Mouse (Mus musculus): ENCODE measurements around the gene Tnnt2.

Tnnt2 gene

GRCm38 (mm10) chr1:135835716-135836483 lies at the start of gene Tnnt2:
Tnnt2 (plus strand) TSS chr1:135836354.
- in situ Hi-C loops (cut with MboI) = no loop called here

GRCm38 (mm10) chr1:135787799-135788198 lies 48.4 kb upstream of the Tnnt2 start:
- in situ Hi-C loops (cut with MboI) = loop anchor here (10.0 kb wide), 1 partner anchor 63 kb away; the partner anchor contains the start of gene Csrp1

GRCm38 (mm10) chr1:135788708-135789107 lies 47.4 kb upstream of the Tnnt2 start:
- in situ Hi-C loops (cut with MboI) = loop anchor here (10.0 kb wide), 1 partner anchor 64 kb away; the partner anchor contains the start of gene Csrp1

GRCm38 (mm10) chr1:135789815-135790214 lies 46.3 kb upstream of the Tnnt2 start:
- in situ Hi-C loops (cut with MboI) = loop anchor here (10.0 kb wide), 1 partner anchor 65 kb away; the partner anchor contains the start of gene Csrp1

- in situ Hi-C loops (cut with MboI) = no loop called here
Measured at GRCm38 (mm10) chr1:135792143-135792939, 43.8 kb upstream of the Tnnt2 start.

GRCm38 (mm10) chr1:135793370-135794215 lies 42.6 kb upstream of the Tnnt2 start:
- in situ Hi-C loops (cut with MboI) = no loop called here

GRCm38 (mm10) chr1:135794216-135795134 lies 41.7 kb upstream of the Tnnt2 start:
- in situ Hi-C loops (cut with MboI) = no loop called here

- in situ Hi-C loops (cut with MboI) = no loop called here
Measured at GRCm38 (mm10) chr1:135798492-135798891, 37.7 kb upstream of the Tnnt2 start.

GRCm38 (mm10) chr1:135799109-135799627 lies 37.0 kb upstream of the Tnnt2 start:
- in situ Hi-C loops (cut with MboI) = no loop called here

- in situ Hi-C loops (cut with MboI) = no loop called here
Measured at GRCm38 (mm10) chr1:135800192-135800950, 35.8 kb upstream of the Tnnt2 start.

GRCm38 (mm10) chr1:135807546-135807945 lies 28.6 kb upstream of the Tnnt2 start:
- in situ Hi-C loops (cut with MboI) = no loop called here

GRCm38 (mm10) chr1:135810180-135810579 lies 26.0 kb upstream of the Tnnt2 start:
- in situ Hi-C loops (cut with MboI) = no loop called here

GRCm38 (mm10) chr1:135811016-135811646 lies 25.0 kb upstream of the Tnnt2 start:
- in situ Hi-C loops (cut with MboI) = no loop called here

GRCm38 (mm10) chr1:135812205-135812604 lies 23.9 kb upstream of the Tnnt2 start:
- in situ Hi-C loops (cut with MboI) = no loop called here

- in situ Hi-C loops (cut with MboI) = no loop called here
Measured at GRCm38 (mm10) chr1:135812618-135813017, 23.5 kb upstream of the Tnnt2 start.

GRCm38 (mm10) chr1:135813071-135813470 lies 23.1 kb upstream of the Tnnt2 start:
- in situ Hi-C loops (cut with MboI) = no loop called here

- in situ Hi-C loops (cut with MboI) = no loop called here
Measured at GRCm38 (mm10) chr1:135813687-135814395, 22.3 kb upstream of the Tnnt2 start.

- in situ Hi-C loops (cut with MboI) = no loop called here
Measured at GRCm38 (mm10) chr1:135814531-135814930, 21.6 kb upstream of the Tnnt2 start.

GRCm38 (mm10) chr1:135817595-135817994 lies 18.6 kb upstream of the Tnnt2 start:
- in situ Hi-C loops (cut with MboI) = no loop called here
